Mouse (Mus musculus) lung, adult 18-20 months (tissue): ENCODE data around the gene Gpr157.

Experiments used
- DNase-seq, 2 experiments: peaks; one replicate each; pipeline ENCODE4 v3.0.0; 2022; ENCODE audit warnings: mixed read lengths in 2 of 2

Gpr157 gene

DNA sequence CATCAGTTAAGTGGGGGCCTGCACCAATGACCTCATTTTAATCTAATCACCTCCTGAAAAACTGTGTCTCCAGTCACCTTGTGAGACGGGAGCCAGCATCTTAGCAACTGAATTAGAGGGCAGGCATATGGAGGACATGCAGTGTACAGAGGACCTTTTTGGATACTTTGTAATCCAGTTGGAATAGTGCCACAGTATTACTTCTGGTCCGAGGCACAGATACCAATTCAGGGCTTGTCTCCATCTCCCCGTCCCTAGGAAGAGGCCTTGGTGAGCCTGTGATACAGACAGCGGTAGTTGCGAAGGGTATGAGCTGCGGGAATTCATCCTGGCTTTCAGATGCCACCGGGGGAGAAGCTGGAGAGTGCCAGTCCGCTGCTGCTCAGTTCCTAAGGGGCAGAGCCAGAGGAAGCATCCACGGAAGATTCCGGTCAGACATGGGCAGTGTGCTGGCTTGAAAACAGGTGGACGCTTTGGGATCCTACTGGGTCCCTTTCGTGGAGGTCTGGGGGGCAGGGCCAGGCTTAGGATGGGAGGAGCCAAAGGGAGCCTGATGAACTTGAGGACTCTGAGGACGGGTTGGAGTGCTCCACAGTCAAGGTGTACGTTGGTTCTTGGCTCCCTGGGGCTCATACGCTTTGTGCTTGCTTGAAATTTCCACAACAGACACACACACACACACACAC is 14.6 kb upstream of the Gpr157 start:
- no peak for DNase-seq

GRCm38 (mm10) chr4:150073102-150073473 is 14.1 kb upstream of the Gpr157 start:
- DNase-seq, result peak; percentile 32 to 54

- no peak for DNase-seq
Observed at GRCm38 (mm10) chr4:150075350-150075749, 11.8 kb upstream of the Gpr157 start.

GRCm38 (mm10) chr4:150076147-150076546 is 11.0 kb upstream of the Gpr157 start:
- peak; percentile 68 to 78 for DNase-seq

DNA sequence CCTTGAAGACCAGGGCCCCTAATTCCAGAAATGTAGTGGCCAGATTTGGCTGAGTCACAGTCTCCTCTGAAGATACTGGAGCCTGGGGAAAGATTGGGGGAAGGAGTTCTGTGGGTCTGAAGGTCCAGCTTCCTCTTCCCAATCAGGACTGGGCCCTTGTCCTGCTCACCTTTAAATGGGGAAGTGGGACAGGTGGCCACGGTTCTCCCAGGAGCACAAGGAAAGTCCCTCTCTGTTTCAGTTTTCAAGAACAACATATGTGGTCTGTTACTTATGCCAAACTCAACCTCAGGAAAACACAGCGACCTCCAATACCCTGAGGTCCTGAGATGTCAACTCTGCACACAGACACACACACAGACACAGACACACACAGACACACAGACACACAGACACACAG is 8.5 kb upstream of the Gpr157 start:
- DNase-seq, result no peak

DNA sequence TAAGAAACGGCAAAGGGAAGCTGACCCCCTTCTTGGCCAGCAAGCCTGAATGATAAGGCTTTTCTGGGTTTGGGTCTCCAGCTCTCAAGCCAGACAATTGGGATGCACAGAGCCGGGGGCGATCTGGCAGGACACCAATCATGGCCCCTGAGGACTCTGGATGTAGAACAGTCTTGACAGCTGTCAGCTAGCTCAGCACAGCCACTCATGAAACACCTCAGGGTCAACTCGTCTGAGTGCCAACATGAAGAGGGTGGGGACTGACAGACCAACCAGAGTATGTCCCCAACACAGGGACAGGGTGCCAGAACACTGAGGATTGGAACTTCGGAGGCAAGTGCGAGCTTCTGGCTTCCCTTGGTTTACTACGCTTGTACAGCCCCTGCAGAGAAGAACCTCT is 7.9 kb upstream of the Gpr157 start:
- DNase-seq, result no peak

GRCm38 (mm10) chr4:150080330-150080967 is 6.7 kb upstream of the Gpr157 start:
- DNase-seq, result peak in 1 of 2 experiments; percentile 43

GRCm38 (mm10) chr4:150085366-150085765 is 1.8 kb upstream of the Gpr157 start:
- no peak for DNase-seq

GRCm38 (mm10) chr4:150086841-150087160 is 364 bp upstream of the Gpr157 start:
- no peak for DNase-seq

DNA sequence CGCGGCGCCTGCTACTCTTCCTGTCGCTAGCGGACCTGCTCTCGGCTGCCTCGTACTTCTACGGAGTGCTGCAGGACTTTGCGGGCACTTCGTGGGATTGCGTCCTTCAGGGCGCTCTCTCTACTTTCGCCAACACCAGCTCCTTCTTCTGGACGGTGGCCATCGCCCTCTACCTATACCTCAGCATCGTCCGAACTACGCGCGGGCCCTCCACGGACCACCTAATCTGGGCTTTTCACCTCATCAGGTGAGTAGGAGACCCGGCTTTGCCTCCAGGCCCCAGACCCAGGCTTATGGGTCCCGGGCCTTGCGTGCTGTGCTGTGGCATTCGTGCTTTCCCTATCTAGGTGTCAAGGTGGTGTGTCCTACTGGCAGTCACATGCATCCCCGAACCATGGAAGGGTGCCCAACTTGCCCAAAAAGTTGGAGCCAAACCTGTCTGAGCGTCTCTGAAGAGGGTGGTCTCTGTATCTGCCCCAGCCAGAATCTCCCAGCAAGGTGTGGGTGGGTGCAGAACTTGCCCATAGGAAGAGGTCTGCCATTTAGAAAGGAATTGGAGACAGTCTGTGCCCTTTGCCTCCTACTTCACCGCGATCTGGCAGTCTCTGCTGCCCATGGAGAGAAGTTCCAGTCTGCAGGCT is 845 bp downstream of the Gpr157 start:
- no peak for DNase-seq

DNA sequence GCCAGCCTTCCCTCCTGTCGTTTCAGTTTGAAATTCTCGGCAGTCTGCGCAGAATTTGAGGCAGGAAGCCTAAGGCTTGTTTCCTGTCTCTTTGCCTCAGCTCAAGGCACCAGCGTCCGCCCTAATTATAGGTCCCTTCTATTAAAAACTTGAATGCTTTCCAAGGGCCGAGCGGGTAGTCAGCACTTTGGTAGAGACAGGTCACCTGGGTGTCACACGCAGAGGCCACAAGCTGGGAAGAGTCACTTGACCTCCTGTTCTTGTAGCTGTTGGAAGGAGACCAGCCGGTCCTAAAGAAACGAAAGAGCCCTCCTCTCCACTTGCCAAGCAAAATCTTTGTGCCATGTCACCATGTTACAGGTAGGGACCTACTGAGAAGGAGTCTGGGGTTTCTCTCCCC is 2.0 kb downstream of the Gpr157 start:
- peak; percentile 46 to 60 for DNase-seq

DNA sequence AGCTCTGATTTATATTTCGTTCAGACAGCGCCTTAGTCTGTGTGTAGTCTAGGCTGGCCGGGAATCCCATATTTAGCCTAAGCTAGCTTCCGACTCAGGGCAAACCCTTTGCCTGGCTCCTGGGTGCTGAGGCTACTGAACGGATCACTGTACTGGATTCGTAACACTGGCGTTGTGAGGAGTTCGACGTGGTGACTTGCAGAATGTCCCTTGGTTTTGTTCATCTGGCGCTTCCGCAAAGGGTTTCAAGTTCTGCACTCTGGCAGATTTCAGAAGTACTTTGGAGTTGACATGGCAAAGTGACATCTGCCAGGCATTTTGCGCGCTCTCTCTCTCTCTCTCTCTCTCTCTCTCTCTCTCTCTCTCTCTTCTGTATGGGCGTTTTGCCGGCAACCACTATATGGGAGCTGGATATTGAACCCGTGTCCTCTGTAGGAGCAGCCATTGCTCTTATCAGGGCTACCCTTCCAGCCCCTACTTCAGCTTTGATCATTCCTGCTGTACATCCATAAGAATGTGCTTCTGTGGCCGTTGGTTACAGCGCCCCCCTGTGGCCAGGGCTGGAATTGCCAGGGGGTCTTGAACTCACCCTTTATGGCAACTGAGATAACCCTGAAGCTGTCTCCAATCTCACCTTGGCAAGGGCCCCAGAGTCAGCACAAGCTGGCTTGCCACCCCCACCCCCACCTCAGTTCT is 4.9 kb downstream of the Gpr157 start:
- DNase-seq, result peak in 1 of 2 experiments; percentile 43

- DNase-seq, result no peak
Observed at GRCm38 (mm10) chr4:150092583-150092902, 5.4 kb downstream of the Gpr157 start.

GRCm38 (mm10) chr4:150093560-150094462 is 6.6 kb downstream of the Gpr157 start:
- DNase-seq, result no peak

GRCm38 (mm10) chr4:150094463-150094789 is 7.3 kb downstream of the Gpr157 start:
- no peak for DNase-seq

DNA sequence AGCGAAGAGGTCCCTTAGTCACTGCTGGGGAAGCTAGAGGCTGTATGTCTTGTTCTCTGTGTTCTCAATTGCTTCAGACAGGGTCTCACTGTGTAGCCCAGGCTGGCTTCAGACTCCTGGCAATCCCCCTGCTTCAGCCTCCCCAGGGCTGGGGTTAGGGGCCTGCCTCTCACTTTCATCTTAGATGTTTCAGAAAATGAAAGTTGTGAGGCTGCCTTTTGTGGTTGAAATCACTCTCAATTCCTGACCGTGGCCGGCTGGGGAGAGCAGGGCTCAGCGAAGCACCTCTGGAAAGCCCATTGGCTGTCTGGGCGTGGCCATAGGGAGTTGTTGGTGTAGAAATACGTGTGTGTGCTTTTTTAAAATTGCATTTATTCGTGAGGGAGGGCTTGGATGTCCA is 9.1 kb downstream of the Gpr157 start:
- no peak for DNase-seq

- no peak for DNase-seq
Observed at GRCm38 (mm10) chr4:150097847-150098246, 10.7 kb downstream of the Gpr157 start.

DNA sequence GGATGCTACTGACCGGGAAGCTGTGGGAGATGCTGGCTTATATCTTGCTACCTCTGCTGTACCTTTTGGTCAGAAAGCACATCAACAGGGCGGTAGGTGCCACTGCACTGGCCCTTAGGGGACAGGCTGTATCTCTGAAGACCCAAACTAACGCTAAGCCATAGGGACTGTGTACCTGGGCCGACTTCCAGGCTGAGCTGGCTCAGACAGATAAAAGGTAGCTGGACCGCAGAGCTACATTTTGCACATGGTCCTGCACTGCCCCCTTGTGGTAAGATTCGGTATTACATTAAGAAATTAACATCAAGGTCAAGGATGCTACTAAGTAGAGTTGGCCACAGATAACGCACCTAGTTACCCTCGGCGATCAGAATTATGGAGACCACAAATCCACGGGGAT is 11.7 kb downstream of the Gpr157 start:
- peak; percentile 37 to 59 for DNase-seq

DNA sequence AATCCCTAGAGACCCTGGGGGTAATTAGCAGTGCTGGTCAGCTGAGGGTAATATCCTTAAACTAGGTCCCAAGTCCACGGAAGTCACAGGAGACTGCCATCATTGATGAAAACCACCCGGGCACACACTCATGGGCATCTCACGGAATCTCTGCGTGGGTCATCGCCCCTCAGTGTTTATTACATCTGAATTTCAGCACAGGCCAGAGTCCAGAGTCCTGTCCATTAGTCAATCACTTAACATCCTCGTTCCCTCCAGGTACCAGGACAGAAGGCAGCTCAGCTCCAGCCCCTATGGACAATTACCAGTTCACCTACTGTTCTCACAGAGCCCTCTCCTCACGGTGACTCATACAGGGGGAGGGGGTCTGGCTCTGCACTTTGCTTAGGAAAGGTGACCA is 15.7 kb downstream of the Gpr157 start:
- DNase-seq, result no peak

DNA sequence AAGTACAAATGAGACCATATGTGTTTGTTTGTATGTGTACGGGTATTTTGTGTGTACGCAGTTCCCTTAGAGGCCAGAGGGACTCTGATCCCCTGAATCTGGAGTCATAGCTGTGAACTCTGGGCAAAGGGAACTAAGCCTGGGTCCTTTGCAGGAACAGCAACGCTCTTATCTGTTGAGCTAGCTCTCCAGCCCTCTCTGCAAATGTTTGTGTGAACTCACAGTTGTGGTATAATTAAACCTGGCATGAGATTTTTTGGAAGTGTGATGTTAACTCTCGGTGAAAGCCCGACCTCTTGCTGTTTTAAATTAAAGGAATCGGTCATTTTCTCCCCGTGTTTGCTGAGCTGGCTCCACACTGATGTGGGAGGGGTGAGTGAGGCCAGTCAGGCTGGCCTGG is 18.5 kb downstream of the Gpr157 start:
- no peak for DNase-seq

GRCm38 (mm10) chr4:150106637-150107036 is 19.5 kb downstream of the Gpr157 start:
- no peak for DNase-seq

DNA sequence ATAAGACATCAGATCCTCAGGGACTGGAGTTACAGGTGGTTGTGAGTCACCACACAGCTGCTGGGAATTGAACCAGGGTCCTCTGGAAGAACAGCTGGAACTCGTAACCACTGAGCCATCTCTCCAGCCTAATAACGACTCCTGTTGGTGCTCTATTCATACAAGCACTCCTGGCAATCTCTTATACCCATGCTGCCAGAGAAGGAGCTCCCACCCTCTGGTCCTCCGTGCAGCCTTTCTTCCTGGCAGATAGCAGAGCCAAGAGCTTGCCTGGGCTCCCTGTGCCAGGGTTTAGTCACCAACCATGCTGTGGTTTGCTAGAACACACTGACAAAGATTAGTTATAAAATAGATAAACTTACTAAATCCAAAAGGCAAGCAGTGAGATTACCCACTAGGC is 22.5 kb downstream of the Gpr157 start:
- DNase-seq, result no peak

DNA sequence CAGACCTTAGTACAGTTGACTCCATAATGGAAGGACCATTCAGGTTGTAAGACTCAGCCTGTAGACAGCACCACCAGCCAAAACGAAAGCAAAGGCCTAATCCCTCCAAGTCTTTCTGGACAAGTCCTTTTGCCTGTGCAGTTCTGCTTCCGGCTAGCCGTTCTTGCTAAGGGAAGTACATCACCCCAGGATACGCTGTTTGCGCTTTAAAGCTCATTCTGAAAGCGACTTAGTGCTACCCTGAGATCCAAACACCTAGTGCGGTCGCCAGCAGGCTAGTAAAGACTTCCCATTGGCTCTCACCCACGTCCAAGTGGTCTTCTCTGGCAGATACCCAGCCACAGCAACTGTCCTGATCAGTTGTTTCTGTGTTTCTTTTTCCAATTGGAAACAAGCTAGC is 23.2 kb downstream of the Gpr157 start:
- DNase-seq, result no peak
